Mouse (Mus musculus) liver, embryonic 14.5 days (tissue): Measurements from ENCODE around the gene Edf1.

ENCODE experiments used
- CTCF ChIP-seq: IDR thresholded peaks from 2 replicates; pipeline ENCODE4 v1.5.1; 2016; ENCODE audit warnings: antibody characterized with exemption, low read depth, control low read depth
- EP300 ChIP-seq: IDR thresholded peaks from 2 replicates; pipeline ENCODE4 v1.6.1; 2016; ENCODE audit warnings: antibody characterized with exemption, low read depth

- TF ChIP-seq CTCF (no peak), EP300 (no peak)
Observed at GRCm38 (mm10) chr2:25583571-25583970, 25.9 kb downstream of the Edf1 start.
